Mouse (Mus musculus): Measurements from ENCODE around the gene Aire.

Gene Aire

GRCm38 (mm10) chr10:78008169-78008568 is 35.2 kb downstream of the Aire start:
- no peak for DNase-seq (ENCODE audit: low read depth, low spot score)

GRCm38 (mm10) chr10:78007203-78007602 is 36.2 kb downstream of the Aire start:
- DNase-seq (ENCODE audit: low read depth, low spot score) = no peak

GRCm38 (mm10) chr10:78005791-78006438 is 37.5 kb downstream of the Aire start:
- no peak for DNase-seq (ENCODE audit: low read depth, low spot score)

- no peak for DNase-seq (ENCODE audit: low read depth, low spot score)
These were observed 38.8 kb downstream of the Aire start for GRCm38 (mm10) chr10:78004479-78005100.

- DNase-seq (ENCODE audit: low read depth, low spot score) = no peak
These were observed 41.1 kb downstream of the Aire start for GRCm38 (mm10) chr10:78002316-78002715.

- DNase-seq (ENCODE audit: low read depth, low spot score) = no peak
These were observed 41.6 kb downstream of the Aire start for GRCm38 (mm10) chr10:78001796-78002195.

DNA sequence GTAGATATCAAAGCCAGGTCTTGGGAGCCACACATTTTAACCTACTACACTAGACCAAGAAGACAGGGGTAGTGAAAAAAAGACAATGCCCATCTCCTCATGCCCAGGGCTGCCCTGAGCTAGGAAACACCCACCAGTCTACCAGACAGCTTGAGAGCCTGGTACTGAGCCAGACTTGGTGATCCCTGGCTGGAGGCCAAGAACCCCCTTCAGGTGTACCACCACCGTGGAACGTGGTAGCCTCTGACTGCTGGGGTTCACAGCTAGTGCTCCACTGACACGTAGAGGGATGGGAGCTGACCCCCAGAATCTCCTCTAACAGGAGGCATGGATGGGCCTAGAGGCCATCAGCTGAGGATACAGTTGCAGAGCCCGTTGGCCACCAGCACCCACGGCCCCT is 43.2 kb downstream of the Aire start:
- no peak for DNase-seq (ENCODE audit: low read depth, low spot score)

DNA sequence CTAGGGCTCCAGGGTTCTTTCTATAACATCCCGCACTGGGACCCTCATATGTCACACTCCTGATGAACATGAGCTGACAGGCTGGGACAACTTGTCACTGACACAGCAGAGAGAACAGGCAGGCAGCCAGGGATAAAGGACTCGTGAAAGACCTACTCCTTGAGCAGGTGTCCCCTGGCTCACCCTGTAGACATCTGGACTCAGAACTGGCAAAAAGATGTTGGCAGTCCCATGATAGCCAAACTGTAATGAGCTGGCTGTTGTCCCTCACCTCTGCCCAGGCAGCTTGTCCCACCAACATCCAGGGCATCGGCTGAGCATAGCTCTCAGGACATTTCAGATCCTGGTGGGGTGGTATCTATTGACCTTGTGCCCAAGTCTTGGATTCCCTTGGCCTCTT is 47.8 kb downstream of the Aire start:
- no peak for DNase-seq (ENCODE audit: low read depth, low spot score)

DNA sequence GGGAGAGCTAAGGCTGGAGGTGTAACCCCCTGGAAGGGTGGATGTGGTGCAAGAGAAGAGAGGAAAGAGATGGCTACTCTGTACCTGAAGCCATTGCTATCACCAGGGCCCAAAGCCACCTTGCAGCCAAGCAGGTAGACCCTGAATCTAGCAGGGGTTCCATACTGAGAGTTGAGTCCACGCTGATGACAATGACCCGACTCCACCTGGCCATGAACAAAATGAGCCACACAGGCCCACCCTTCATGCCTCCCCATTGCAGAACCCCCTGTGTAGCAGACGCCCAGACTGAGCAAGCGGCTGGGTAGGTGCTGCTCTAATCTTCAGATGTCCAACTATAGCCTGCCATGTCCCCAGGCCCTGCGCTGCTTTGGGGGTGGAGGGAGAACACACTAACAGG is 57.6 kb downstream of the Aire start:
- no peak for DNase-seq (ENCODE audit: low read depth, low spot score)

DNA sequence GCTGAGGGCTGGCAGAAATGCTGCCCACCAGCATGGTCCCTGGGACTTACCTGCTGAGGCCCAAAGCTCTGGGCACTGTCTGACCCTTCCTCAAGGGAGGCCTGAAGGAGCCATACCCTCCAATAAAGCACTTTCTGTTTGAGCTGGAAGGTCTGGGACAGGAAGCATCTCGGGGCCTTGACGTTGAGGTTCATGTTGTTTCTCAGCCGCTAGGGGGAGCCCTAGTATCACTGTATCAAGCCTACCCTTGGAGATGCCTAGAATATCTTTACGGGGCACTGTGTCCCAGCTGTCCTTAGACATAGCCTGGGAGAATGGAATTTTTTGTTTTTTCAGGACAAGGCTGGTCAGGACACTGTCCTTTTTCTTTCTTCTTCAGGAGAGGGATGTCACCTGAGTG is 58.8 kb downstream of the Aire start:
- DNase-seq (ENCODE audit: low read depth, low spot score) = peak; percentile 92

All from CD4-positive, CD25-positive, alpha-beta regulatory T cell, adult 2 months (primary cell).